Mouse (Mus musculus): ENCODE results near the gene Ice2.
A peak's percentile ranks its signal among the peaks of the same experiment; 100 is the strongest.

Gene Ice2

DNA sequence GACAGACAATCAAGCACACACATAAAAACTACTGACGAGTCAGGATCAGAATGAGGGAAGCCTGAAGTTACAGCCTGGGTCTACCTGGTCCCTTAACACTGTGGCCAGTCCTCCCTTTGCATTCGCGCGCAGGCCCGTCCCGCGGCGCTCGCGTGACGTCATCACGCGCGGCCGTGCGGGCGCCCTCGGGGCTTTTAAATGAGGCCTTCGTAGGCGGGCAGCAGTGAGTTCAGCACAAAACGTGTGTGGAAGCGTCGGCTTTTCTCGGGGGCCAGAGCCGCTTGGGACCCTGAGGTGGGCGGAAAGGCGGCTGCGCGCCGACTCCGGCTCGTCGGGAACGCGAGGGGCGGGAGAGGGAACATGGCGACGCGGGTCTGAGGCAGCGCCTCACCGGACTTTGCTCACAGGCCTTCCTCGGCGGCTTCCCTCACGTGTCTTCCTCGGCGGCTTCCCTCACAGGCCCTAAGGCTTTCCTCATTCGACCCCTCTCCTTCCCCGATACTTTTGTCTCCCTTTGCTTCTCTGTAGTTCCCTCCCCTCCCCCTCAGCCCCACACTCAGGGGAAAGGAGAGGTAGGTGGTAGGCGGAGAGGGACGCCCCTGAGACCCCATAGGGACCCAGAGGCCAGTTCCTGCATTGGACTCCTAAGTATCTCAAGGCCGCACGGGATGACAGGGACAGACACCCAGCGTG, at the start of gene Ice2:
Gene Ice2 (plus strand): TSS at position 147 of the 693 bp plus-strand sequence.
- peak; percentile 65 for DNase-seq (ENCODE audit: low read depth, low spot score)

DNA sequence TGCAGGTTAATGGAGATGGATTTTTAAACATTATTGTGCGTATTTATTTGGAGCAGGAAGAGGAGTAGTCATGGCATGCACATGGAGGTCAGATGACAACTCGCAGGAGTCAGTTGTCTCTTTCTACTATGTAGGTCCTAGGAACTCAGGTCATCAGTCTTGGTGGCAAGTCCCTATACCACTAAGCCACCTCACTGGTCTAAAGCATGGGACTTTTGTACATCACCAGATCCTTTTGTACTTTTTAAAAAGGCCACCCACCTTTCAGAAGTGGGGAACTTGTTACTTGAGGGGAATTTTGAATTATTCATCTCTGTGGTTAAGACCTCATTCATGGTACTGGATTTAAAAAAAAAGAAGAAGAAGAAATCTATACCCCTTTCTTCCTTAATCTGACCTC, 48.2 kb upstream of the Ice2 start:
- no peak for DNase-seq (ENCODE audit: low read depth, low spot score)

DNA sequence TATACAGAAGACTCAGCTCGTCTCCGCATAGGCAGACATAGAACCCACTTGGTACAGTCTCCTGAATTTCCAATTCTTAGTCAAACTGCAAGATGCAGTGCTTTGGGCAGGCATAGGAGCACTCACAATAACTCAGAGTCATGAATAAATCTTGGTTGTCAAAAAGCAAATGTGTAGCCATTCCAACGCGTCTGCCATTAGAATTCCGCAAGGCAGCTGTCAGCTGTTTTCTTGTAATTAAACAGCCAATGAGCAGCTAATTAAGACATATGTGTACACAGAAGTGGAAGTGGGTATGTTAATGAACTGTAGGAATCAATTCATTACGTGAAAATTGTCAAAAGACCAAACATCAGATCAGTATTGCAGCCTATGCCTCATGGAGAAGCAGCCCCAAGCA, 43.5 kb upstream of the Ice2 start:
- no peak for DNase-seq (ENCODE audit: low read depth, low spot score)

DNA sequence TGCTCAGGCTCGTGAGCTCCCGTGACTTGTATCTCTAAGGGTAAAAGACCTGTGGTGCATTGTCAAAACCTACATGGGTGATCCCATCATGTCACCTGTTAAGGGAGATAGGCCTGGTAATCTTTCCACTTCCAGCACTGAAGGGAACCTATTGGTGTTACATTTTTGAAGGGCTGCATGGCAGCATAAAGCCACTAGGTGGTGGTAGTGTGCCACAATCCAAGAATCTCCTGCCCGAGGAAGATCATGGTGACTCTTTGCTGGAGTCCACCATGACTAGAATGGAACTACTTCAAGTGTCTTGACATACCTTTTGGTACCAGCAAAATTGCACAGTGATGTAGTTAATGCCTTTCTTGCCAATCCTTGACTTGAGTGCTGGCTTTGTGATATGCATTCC, 39.9 kb upstream of the Ice2 start:
- no peak for DNase-seq (ENCODE audit: low read depth, low spot score)

DNA sequence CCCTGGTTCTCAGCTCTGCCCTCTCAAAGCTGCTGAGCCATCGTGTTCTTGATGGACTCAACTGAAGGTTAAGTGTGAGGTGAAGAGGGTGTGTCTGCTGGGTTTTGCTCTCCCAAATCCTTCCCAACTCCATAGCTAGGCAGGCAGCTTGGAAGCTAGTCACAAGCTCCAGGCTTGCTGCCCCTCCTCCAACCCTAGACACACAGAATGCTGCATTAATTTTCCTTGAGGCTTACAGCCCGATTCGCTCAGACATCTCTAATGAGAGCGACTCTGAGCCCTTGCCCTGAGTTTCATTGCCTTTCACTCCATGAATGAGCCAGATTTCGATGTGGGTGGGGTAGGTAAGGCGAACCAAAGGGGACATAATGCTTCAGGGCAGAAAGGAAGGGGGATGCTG, 38.9 kb upstream of the Ice2 start:
- no peak for DNase-seq (ENCODE audit: low read depth, low spot score)

DNA sequence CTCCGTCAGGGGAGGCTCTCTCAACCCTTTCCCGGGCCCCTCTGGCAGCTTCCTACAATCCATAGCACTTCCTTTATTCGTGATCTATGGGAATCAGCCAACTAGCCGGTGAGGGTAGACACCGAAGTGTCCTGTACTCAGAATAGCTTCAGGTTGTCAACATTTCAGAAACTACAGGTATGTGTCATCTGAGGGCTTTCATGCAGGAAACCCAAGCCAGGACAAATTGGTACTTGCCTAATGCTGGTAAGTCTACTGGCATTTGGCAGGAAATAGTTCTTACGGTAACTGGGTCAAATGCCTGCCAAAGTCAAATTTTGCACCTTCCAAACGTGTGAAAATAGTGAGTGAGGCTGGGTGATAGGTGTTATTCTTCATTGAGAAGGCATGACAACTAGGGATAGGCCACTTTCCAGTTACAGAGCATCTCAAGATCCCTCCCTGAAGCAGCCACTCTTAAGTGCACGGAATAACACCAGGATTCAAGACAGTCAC, 35.7 kb upstream of the Ice2 start:
- no peak for DNase-seq (ENCODE audit: low read depth, low spot score)

DNA sequence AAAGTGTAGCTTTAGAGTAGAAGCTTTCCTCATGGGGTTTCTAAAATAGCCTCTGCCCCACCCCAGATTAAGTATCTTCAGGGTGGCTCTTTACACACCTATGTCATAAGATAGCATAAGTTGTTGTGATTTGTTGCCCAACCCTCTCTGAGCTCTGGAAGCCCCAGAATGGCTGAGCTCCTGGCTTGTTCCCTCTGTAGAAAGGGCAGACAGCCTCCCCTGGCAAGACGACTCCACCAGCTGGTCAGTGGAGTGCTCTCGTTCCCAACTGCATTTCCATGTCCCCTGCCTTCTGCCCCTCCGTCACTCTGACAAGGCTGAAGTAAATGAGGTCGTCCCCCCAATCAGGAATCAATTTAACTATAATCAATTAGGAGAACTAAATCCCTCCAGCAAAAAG, 34.9 kb upstream of the Ice2 start:
- DNase-seq (ENCODE audit: low read depth, low spot score), result peak; percentile 54

DNA sequence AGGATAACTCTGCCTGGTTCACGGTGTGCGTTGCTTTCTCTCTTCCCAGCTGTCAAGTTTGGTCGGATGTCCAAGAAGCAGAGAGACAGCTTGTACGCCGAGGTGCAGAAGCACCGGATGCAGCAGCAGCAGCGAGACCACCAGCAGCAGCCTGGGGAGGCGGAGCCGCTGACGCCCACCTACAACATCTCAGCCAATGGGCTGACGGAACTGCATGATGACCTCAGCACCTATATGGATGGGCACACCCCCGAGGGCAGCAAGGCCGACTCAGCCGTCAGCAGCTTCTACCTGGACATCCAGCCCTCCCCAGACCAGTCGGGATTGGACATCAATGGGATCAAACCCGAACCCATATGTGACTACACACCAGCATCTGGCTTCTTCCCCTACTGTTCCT, 33.6 kb upstream of the Ice2 start:
- DNase-seq (ENCODE audit: low read depth, low spot score), result no peak

DNA sequence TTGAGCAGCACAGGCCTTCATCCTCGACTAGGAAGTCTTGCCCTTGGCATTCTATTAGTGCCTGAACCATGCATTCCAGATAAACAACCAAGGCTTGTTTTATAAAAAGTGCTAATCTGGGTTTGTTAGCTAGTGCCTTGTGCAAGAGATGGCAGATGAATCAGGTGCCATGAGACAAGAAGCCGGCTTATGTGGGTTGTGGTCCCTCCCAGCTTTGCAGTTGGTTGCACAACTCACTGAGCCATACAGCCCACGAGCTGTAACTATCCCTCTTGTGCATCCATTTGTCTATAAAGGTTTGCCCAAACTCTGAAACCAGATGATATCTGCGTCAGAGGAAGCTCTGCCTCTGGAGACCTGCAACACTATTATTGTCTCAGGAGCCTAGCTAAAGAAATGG, 30.7 kb upstream of the Ice2 start:
- no peak for DNase-seq (ENCODE audit: low read depth, low spot score)

DNA sequence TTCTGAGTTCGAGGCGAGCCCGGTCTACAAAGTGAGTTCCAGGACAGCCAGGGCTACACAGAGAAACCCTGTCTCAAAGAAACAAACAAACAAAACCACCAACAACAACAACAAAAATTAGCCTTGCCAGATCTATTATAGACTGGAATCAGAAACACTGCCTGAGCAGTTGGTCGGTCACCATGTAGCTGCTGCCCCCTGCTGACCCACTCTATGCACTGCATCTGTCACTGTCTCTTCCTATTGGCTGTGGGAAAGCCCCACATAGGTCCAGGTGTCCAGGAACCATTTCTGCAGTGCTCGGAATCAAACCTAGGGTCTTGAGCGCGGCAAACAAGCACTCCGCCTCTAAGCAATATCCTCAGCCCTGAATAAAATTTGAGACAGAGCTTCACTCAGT, 29.6 kb upstream of the Ice2 start:
- DNase-seq (ENCODE audit: low read depth, low spot score), result peak; percentile 59

DNA sequence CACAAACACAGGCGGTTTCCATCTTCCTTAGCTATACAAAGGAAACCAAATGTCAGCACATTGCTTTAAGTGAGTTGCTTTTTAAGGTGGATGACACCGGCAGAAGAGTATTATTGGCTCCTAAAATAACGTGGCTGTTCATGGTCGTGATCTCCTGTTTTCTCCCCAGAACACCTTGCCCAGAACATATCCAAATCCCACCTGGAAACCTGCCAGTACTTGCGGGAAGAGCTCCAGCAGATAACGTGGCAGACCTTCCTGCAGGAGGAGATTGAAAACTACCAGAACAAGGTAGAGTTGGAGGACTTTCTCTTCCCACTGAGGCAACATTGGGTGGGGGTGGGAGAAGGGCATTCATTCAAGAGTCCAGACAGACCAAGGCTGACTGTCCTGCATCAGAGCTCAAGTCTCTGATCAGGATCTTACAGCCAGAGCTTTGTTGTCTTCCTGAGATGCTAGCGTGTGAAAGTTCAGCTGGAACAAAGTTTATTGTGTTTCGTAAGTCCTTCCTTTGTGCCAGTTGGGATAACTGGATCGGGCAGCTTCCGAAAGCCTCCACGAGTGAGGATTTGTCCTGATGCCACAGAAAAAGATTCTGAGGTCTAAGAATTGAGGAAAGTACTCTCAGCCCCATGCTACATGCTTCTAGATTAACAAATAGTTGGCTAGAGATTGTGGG, 26.5 kb upstream of the Ice2 start:
- no peak for DNase-seq (ENCODE audit: low read depth, low spot score)

DNA sequence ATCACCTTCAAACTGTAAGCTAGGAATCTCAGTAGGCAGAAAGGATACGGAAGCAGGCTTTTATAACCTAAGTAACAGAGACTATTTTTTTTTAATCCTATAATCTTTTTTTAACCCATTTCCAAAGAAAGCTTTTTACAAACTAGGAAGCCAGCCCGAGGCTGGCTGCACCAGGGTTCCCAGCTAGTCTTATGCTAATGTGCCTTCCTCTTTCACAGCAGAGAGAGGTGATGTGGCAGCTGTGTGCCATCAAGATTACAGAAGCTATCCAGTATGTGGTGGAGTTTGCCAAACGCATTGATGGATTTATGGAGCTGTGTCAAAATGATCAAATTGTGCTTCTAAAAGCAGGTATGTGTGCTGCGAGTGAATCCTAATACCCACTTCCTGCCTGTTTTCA, 24.8 kb upstream of the Ice2 start:
- no peak for DNase-seq (ENCODE audit: low read depth, low spot score)

DNA sequence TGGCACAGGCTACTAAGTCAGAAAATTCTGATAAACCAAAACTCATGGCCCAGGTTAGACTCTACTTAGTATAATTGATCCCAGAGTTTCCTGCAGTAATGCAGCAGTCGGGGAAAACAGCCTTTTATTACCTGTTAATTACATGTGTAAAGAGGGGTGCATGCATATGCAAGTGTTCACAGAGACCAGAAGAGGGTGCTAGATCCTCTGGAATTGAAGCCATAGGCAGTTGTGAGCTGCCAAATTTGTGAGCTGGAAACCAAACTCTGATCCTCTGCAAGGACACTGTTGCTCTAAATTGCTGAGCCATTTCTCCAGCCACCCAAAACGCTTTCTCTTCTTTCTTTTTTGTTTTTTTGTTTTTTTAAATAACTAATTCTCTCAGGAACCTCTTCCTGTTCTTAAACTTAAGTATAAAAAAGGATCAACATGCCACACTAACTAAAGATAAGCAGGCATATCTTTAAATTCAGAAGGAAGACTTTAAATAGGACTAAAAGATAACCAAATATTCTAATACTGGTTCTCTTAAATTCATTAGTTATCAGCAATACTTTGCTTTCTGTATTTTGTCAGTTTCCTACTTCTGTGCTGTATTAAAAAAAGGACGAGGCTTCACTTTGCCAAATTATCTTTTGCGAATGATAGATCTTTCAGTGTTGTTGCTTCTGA, 20.6 kb upstream of the Ice2 start:
- DNase-seq (ENCODE audit: low read depth, low spot score), result no peak

DNA sequence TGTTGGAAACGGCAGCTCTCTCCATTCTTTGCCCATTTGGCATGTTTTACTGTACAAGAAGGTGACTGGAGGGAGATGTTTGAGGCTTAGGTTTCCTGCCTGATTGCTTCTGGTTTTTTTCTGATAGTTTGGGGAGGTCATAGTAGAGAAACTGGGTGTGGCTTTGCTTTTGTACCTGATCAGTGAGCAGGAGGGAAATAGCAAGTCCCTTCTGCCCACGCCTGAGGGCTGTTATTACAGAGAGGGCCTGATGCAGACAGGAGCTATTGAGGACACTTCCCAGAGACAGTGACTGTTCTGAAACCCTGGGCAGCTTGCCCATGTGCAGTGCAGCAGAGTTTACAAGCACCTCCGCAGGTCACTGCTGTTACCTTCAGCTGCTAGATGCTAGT, 20.1 kb upstream of the Ice2 start:
- DNase-seq (ENCODE audit: low read depth, low spot score), result no peak

DNA sequence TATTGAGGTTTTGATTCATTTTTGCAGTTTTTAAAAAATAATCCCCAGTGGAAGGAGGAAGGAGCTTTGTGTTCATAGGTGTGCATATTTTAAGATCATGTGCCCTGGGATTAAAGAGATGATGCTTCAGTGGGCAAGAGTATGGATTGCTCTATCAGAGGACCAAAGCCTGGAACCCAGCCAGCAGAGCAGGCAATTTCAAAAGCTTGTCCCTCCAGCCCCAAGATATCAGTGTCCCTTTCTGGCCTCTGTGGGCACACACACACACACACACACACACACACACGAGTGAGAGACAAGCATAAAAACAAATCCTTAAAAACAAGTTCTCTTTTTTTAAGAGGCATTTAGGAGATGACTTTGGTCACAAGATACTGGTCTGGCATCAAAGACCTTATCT, 17.2 kb upstream of the Ice2 start:
- no peak for DNase-seq (ENCODE audit: low read depth, low spot score)

DNA sequence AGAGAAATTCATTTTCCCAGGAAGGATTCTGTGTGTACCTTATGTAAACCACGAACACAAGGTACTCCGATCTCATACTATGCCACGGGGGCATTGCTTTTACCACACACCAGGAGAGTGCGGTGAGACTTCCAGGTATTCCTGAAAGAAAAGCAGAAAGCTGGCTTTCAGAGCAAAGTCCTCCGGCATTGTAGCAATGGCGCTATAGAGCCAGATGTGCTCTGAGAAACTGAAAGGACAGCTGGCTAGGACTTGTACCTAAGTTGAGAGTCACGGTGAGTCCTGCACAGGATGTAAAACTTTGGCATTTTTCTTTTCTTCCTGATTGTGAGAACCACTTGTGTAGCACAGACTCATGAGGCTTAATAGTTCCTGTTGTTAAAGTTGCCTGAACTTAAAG, 16.0 kb upstream of the Ice2 start:
- no peak for DNase-seq (ENCODE audit: low read depth, low spot score)

DNA sequence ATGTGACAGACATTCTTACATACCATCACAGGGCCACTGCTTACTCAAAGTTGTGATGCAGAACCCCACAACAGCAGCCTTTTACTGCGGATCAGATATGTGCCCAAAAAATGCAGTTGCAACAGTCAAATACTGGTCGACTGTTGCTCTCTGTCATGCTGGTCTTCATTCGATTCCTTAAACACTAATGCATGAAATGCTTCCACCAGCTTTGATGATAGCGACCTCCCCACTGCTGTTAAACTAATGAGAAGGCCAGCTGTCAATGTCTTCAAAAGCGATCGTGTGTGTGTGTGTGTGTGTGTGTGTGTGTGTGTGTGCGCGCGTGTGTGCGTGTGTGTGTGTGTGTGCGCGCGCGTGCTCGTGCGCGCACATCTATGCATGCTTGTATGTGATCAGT, 13.2 kb upstream of the Ice2 start:
- no peak for DNase-seq (ENCODE audit: low read depth, low spot score)

DNA sequence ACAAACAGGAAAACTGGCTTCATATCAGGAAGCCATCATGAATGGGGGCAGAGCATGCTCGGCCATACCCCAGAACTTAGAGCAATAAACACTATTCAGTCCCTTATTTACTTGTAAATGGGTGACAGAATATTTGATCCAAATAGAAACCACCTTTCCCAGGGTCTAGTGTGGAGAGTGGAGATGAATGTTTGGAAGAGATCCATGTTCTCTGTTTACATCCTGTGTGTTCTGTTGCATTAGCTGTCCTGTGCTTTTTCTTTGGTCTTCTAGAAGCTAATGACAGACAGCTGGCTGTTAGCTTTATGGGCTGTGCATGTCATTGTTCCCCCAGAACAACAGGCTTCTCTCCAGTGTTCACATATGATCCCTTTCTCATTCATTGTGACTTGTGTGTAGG, 12.8 kb upstream of the Ice2 start:
- DNase-seq (ENCODE audit: low read depth, low spot score), result no peak

DNA sequence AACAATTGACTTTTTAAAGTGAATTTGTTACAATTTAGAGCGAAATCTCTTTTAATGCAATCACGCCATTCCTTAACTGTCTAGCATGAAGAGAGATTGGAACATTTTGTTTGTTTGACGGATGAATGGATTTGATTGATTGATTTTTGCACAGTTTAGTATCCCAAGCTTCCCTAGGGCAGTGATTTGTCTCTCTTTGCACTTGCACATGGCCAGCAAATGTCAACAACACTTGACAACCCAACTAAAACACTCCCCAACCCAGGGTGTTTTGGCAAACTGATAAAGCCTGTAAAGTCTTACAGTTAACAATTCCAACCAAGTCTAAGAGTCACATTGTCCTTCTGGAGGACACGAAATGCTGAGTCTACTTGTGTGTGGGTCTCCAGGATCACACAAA, 10.4 kb upstream of the Ice2 start:
- DNase-seq (ENCODE audit: low read depth, low spot score), result no peak

DNA sequence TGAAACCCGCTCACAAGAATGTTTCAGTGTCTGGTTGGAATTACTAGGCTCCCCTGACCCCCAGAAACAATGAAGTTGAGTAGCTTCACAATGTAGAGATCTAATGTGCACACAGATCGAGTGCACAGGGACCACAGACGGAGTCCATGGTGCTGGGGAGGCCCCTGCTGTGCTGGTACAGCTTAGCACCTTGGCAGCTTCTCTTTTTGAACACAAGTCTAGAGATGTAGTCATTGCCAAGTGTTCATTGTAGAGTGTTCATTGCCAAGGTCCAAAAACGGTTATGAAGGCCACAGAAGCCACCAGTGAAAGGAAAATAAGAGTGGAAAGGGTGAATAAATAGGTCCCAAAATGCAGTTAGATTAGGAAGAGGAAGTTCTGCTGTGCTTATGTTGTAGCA, 7.1 kb upstream of the Ice2 start:
- no peak for DNase-seq (ENCODE audit: low read depth, low spot score)

DNA sequence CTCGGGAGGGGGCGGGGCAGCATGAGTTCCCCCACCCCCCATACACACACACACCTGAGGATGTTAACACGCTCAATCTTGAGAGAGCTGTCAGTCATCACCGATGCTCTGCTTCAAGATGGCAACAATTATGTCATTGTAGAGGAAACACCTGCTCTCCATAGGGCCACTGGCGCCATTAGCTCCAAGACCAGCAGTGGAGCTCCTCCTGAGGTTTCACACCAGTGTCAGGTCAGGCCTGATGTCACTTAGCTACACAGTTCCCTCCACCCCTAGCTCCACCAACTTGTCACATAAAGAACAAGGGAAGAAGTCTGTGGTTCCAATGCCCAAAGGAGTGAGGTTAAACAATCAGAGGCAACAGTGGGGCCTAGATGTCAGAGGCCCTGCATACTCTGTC, 3.5 kb upstream of the Ice2 start:
- no peak for DNase-seq (ENCODE audit: low read depth, low spot score)

DNA sequence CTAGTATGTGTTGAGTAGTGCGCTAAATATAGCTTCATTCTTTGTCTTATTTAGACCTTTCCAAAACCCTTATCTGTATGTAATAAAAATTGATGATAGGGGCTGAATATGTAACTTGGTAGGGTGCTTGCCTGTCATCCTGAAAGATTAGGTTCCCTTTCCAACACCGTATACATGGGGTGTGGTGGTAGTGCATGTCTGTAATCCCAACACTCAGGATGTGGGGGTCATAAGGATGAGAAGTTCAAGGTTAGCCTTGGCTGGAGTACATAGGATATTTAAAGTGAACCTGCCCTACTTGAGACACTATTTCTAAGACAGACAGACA, 310 bp upstream of the Ice2 start:
- no peak for DNase-seq (ENCODE audit: low read depth, low spot score)

DNA sequence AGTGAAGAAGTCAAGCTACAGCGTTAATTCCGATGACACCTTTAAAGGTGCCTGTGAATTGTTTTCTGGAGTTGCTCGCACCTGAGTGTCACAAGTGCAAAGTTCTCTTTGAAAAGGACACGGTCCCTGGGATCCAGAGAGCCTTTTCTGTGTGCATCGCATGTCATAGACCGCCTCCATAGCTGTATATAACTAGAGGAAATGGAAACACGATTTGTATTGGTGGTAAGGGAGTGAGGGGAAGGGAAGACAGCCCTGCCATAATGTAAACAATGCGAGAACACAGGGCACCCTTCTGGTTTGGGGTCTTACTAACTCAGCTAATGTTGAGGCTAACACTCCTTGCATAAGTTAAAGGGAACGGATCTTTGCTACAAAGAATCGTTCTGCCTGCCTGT, 746 bp downstream of the Ice2 start:
- DNase-seq (ENCODE audit: low read depth, low spot score), result no peak

Measured in skeletal muscle tissue, adult 2 months (tissue).